Mouse (Mus musculus) olfactory bulb, adult 2 months (tissue): ENCODE results near the gene Angel2.

Experiments used
- CTCF ChIP-seq: fragments of 200-500 bp; IDR thresholded peaks from 2 replicates; pipeline ENCODE4 v1.5.1; 2012; ENCODE audit warnings: low read depth, mild to moderate bottlenecking, low read length, moderate library complexity; ENCODE audit not compliant: insufficient read depth
- POLR2A ChIP-seq: fragments of 200-500 bp; IDR thresholded peaks from 2 replicates; pipeline ENCODE4 v1.6.1; 2012; ENCODE audit warnings: mild to moderate bottlenecking, low read depth, low read length, moderate library complexity; ENCODE audit not compliant: insufficient read depth

- TF ChIP-seq POLR2A: no peak
- no peak for TF ChIP-seq CTCF
Observed at GRCm38 (mm10) chr1:190989437-190990082, 64.6 kb downstream of the Angel2 start.
